Mouse (Mus musculus) heart, adult 2 months (tissue): Measurements from ENCODE around the gene Rack1. TPM values are rescaled to one million over a fixed set of nuclear protein-coding genes. Genes with fewer than 3 reads are reported as not detected.

Experiments used
- DNase-seq, 2 experiments: peaks; one replicate each; pipeline ENCODE4 v3.0.0; 2021
- H3K27ac ChIP-seq: fragments of 200-600 bp; 2 replicates; pipeline ENCODE4 v1.8.1; 2022
- H3K27me3 ChIP-seq: fragments of 200-500 bp; 2 replicates; pipeline ENCODE4 v1.6.1; 2012; ENCODE audit warnings: mild to moderate bottlenecking, low read length, inconsistent platforms, mixed read lengths; ENCODE audit not compliant: control insufficient read depth, insufficient read depth
- H3K36me3 ChIP-seq: fragments of 200-500 bp; 2 replicates; pipeline ENCODE4 v1.6.1; 2012; ENCODE audit warnings: low read length, inconsistent platforms; ENCODE audit not compliant: control insufficient read depth, insufficient read depth
- H3K4me1 ChIP-seq: fragments of 200-500 bp; 2 replicates; pipeline ENCODE4 v1.6.1; 2011; ENCODE audit warnings: low read length; ENCODE audit not compliant: control insufficient read depth, insufficient read depth
- H3K4me3 ChIP-seq: fragments of 200-600 bp; 2 replicates; pipeline ENCODE4 v1.8.1; 2022
- H3K79me2 ChIP-seq: fragments of 200-500 bp; replicated peaks from 2 replicates; pipeline ENCODE4 v1.6.1; 2012; ENCODE audit warnings: mild to moderate bottlenecking, inconsistent platforms, low read length, moderate library complexity, mixed read lengths; ENCODE audit not compliant: control insufficient read depth, insufficient read depth
- H3K9ac ChIP-seq: fragments of 200-500 bp; 2 replicates; pipeline ENCODE4 v1.6.1; 2012; ENCODE audit warnings: low read depth, mild to moderate bottlenecking, control low read depth, inconsistent platforms, low read length, mixed read lengths
- CTCF ChIP-seq: fragments of 200-600 bp; IDR thresholded peaks from 2 replicates; pipeline ENCODE4 v1.8.1; 2022; ENCODE audit warnings: antibody characterized with exemption, mild to moderate bottlenecking, moderate library complexity
- EP300 ChIP-seq: fragments of 200-500 bp; IDR thresholded peaks from 2 replicates; pipeline ENCODE4 v1.6.1; 2011; ENCODE audit warnings: low read depth, low read length, control low read depth; ENCODE audit not compliant: insufficient read depth
- POLR2A ChIP-seq: fragments of 200-500 bp; IDR thresholded peaks from 2 replicates; pipeline ENCODE4 v1.6.1; 2011; ENCODE audit warnings: mild to moderate bottlenecking, low read depth, low read length, control low read depth; ENCODE audit not compliant: insufficient read depth
- WGBS: fragments of 180-500 bp; shearing (Covaris S2); methylation state at CpG from one replicate; pipeline ENCODE4 v1.1.7; 2018; 5-methylcytosine and 5-hydroxymethylcytosine counted together
- intact Hi-C: fragments of 180-260 bp; cut with DNase I; formaldehyde crosslinking; loops from one replicate; pipeline ENCODE4 v1.15.1; 2025
- polyA plus RNA-seq: library from polyadenylated mRNA; depleted of rRNA; stranded (reverse); fragments of >200 nt; gene quantifications from 2 replicates; pipeline ENCODE4 v1.2.3, GENCODE M21; 2012
- total RNA-seq, 2 experiments: library from RNA; stranded (reverse); gene quantifications; 2 replicates each; pipeline ENCODE4 v1.2.3; 2021

Rack1 gene
- total and polyA plus RNA-seq, 3 experiments, result 337 to 867 (median 437) TPM

DNA sequence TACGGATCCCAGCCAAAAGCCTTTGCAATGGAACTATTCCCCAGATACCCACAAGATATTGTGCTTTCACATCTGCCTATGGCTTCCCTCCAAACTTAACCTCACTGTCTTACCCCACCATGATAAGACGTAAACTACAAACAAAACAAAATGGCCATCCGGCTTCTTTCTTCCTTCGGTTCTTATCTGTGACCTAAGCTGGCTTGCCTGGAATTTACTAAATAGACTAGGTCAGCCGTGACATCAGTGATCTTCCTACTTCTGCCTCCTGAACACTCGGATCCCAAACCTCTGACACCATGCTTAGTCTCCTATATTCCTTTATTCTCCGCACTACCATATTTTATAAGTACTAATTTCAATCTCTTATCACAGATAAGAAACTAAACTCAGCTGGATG is 1.8 kb upstream of the Rack1 start:
- TF ChIP-seq EP300 (no peak), POLR2A (no peak), CTCF (no peak)
- peaks cover 9% of the 10 kb centered on the region for H3K4me1 ChIP-seq
- H3K27ac ChIP-seq, result no peak overlapping the region
- WGBS, result 52% methylated on average over 7 of the region's 7 CpGs
- no peak for DNase-seq
- H3K9ac ChIP-seq, result no peak overlapping the region
- H3K4me3 ChIP-seq, result no peak overlapping the region
- H3K36me3 ChIP-seq, result peaks cover 9% of the 10 kb centered on the region
- no peaks in the 10 kb centered on the region; the same call in 1 of the 2 replicates for H3K79me2 ChIP-seq
- intact Hi-C loops, result loop anchor here (5.0 kb wide), 1 partner anchor 404 kb away; the partner anchor contains the start of gene Zfp62
- no peaks in the 10 kb centered on the region for H3K27me3 ChIP-seq

- Histone ChIP-seq H3K27ac (peak overlapping the region; percentile 94), H3K27me3 (no peaks in the 10 kb centered on the region), H3K4me1 (peaks cover 9% of the 10 kb centered on the region), H3K36me3 (peaks cover 11% of the 10 kb centered on the region), H3K9ac (peak overlapping the region; percentile 75), H3K79me2 (no peaks in the 10 kb centered on the region; the same call in 1 of the 2 replicates), H3K4me3 (peak overlapping the region; percentile 57)
- 7% methylated on average over 18 of the region's 18 CpGs for WGBS
- no peak for TF ChIP-seq CTCF
- TF ChIP-seq EP300, result no peak
- TF ChIP-seq POLR2A, result no peak
- intact Hi-C loops, result loop anchor here (5.0 kb wide), 1 partner anchor 403 kb away; the partner anchor contains the start of gene Zfp62
- DNase-seq, result no peak
Observed at GRCm38 (mm10) chr11:48798984-48799920, 880 bp upstream of the Rack1 start.

- no peak for DNase-seq
- Histone ChIP-seq H3K4me3 (peak overlapping the region; percentile 57), H3K36me3 (peaks cover 19% of the 10 kb centered on the region), H3K27ac (no peak overlapping the region), H3K9ac (no peak overlapping the region), H3K4me1 (peaks cover 9% of the 10 kb centered on the region), H3K79me2 (no peaks in the 10 kb centered on the region; the same call in 1 of the 2 replicates), H3K27me3 (no peaks in the 10 kb centered on the region)
- WGBS, result 46% methylated on average over 17 of the region's 17 CpGs
- no peak for TF ChIP-seq POLR2A
- no peak for TF ChIP-seq EP300
- TF ChIP-seq CTCF, result no peak
- intact Hi-C loops, result no loop called here
Observed at GRCm38 (mm10) chr11:48801831-48802772, 2.0 kb downstream of the Rack1 start.

DNA sequence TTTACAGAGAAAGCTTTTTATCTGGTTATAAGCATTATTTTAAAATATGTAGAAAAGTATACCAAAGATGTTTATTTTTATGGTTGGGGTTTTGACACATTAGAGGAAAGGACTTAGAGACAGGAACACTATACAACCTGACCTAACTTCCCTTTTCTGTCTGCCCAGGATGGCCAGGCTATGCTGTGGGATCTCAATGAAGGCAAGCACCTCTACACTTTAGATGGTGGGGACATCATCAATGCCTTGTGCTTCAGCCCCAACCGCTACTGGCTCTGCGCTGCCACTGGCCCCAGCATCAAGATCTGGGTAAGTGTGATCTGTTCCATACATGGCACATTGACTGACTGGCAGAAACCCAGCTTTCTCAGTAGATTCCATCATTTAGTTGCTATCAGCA is 3.9 kb downstream of the Rack1 start:
- WGBS, result 92% methylated on average over 2 of the region's 2 CpGs
- intact Hi-C loops, result no loop called here
- TF ChIP-seq CTCF (no peak), POLR2A (no peak), EP300 (no peak)
- H3K36me3 ChIP-seq, result peaks cover 19% of the 10 kb centered on the region
- no peaks in the 10 kb centered on the region; the same call in 1 of the 2 replicates for H3K79me2 ChIP-seq
- H3K4me1 ChIP-seq, result peaks cover 7% of the 10 kb centered on the region
- no peak overlapping the region for H3K9ac ChIP-seq
- H3K27ac ChIP-seq, result no peak overlapping the region
- no peak for DNase-seq
- H3K4me3 ChIP-seq, result no peak overlapping the region
- no peaks in the 10 kb centered on the region for H3K27me3 ChIP-seq

GRCm38 (mm10) chr11:48804922-48805321 is 4.8 kb downstream of the Rack1 start:
- Histone ChIP-seq H3K4me1 (peaks cover 8% of the 10 kb centered on the region), H3K27ac (no peak overlapping the region), H3K4me3 (no peak overlapping the region), H3K79me2 (no peaks in the 10 kb centered on the region; the same call in 1 of the 2 replicates), H3K27me3 (no peaks in the 10 kb centered on the region), H3K36me3 (peaks cover 19% of the 10 kb centered on the region), H3K9ac (no peak overlapping the region)
- no peak for DNase-seq
- intact Hi-C loops, result no loop called here
- WGBS, result 82% methylated on average over 2 of the region's 2 CpGs
- no peak for TF ChIP-seq POLR2A
- no peak for TF ChIP-seq CTCF
- TF ChIP-seq EP300, result no peak
